Mouse (Mus musculus): ENCODE measurements around the gene Gtf2i.

DNA sequence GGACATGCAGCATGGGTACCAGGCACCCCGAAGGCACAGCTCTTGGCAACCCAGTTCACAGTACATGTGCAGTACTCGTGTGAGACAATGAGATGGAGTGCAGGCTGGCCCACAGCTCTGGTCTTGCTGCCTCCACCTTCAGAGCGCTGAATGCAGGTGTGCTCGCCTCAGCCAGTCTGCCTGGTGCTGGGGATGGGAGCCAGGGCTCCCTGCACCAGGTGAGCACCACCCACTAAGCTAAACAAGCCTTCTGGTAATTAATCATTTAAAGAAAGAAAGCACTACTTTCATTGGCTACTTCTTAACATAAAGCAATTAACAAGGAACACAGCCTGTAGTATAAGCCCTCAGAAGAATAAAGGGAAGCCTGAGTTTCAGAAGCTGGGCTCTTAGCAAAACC, 37.5 kb downstream of the Gtf2i start:
- no peak for TF ChIP-seq POLR2A (IDR thresholded peaks at IDR 0.05; ENCODE audit: low read depth, low read length)
- TF ChIP-seq CTCF (IDR thresholded peaks at IDR 0.05; ENCODE audit: extremely low read depth, insufficient read depth, insufficient read length, insufficient replicate concordance), result no peak
